Mouse (Mus musculus) embryonic stem cell, embryonic (primary cell): ENCODE results near the gene Olfr378.

ENCODE experiments used
- CTCF ChIA-PET, 4 experiments: fragments of 300-600 bp in 2 of 4; fragments of 350-600 bp in 2 of 4; sonication (Branson Sonifier 250); formaldehyde crosslinking; loops; one replicate each; lab custom pipeline; 2022; ENCODE audit warnings: inconsistent platforms in 2 of 4; lab: Charles Lee
- POLR2A ChIA-PET, 4 experiments: fragments of 300-600 bp in 2 of 4; fragments of 350-600 bp in 2 of 4; sonication (Branson Sonifier 250); formaldehyde crosslinking; loops; one replicate each; lab custom pipeline; 2022; ENCODE audit warnings: antibody characterized with exemption in 4 of 4, inconsistent platforms in 1 of 4; lab: Charles Lee

Gene Olfr378

DNA sequence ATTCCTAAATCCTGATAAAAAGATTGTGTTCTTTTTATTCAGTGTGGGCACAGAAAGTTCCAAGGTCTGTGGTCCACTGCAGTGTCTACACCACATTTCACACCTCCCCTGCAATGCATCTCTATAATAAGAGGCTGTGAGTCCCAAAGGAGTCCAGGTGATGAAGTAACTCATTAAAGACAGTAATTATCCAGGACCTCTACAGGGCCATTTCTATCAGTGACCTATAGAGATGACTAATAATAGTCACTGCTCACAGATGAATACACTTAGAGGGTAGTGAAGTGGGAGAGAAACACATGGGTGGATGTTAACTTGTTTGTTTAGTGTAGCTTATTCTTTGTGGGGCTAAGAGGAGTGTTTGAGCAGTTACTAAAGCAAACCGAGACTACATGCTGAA, at the start of gene Olfr378:
Gene Olfr378, minus strand, starts transcription at position 101 of the 400 bp plus-strand sequence.
- ChIA-PET CTCF (no interaction called here), POLR2A (interaction anchor here in 1 of 4 experiments (0.7 kb wide), 1 partner anchor 710 kb away, joined by 3 read pairs; no protein-coding TSS in a partner anchor)

DNA sequence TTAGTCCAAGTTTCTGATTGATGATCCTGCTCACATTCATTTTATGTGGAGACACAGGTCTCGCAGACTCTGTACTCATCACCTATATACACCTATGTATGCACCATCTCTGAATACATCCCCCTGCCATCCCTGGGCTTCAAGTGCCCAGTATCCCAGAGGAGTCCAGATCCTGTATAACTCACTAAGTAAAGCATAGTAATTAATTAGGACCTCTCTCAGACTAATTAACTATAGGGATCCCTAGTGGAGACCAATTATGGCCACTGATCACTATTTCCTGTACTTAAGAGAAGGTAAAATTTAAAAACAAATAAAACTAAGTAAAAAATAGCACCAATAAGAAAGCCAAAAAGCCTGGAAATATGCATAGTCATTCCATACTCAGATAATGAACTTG, 29.1 kb upstream of the Olfr378 start, which contains the start of gene Olfr380:
Gene Olfr380, minus strand, starts transcription at position 101 of the 400 bp plus-strand sequence.
- CTCF ChIA-PET = no interaction called here
- POLR2A ChIA-PET = no interaction called here

DNA sequence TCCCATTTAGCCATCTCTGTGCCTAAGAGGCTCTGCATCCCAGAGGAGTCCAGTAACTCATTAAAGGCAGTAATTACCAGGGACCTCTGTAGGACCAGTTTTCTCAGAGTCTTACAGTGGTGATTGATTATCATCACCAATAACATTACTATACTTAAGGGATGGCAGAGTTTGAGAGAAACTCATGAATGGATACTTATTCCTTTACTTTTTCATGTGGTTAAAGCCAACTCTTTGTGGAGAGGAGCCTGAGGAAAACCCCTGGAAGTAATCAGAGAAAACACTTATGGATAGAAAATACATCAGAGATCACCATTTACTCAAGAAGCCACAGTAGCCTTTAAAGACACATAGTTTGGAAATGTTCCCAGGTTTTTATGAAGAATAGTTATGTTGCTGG, 28.8 kb downstream of the Olfr378 start, which contains the start of gene Olfr1:
Gene Olfr1, minus strand, starts transcription at position 101 of the 400 bp plus-strand sequence.
- CTCF ChIA-PET = no interaction called here
- POLR2A ChIA-PET = no interaction called here

DNA sequence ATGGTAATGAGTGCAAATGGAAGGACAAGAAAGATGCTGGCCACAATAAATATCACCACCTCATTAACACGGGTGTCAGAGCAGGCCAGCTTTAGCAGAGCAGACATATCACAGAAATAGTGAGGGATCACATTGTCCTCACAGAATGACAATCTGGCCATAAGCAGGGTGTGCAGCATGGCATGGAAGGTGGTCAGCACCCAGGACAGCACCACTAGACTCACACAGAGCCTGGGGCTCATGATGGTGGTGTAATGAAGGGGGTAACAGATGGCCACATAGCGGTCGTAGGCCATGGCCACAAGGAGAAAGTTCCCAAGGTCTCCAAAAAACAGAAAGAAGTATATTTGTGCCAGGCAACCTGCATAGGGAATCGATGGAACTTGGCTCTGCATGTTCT, 32.9 kb downstream of the Olfr378 start:
- ChIA-PET CTCF (no interaction called here), POLR2A (no interaction called here)
